Mouse (Mus musculus) heart, postnatal 10 days (tissue): ENCODE data around the gene Tec. TPM values are rescaled to one million over a fixed set of nuclear protein-coding genes. Genes with fewer than 3 reads are reported as not detected.

ENCODE experiments used
- DNase-seq, 2 experiments: peaks; one replicate each; pipeline ENCODE4 v3.0.0; 2021
- intact Hi-C: fragments of 180-260 bp; cut with DNase I; formaldehyde crosslinking; loops from one replicate; pipeline ENCODE4 v1.15.1; 2025
- total RNA-seq, 2 experiments: library from RNA; stranded (reverse); gene quantifications; 2 replicates each; pipeline ENCODE4 v1.2.3; 2021

The Tec gene
- total RNA-seq, 2 experiments from 2014 or later, result 8.0 to 10.8 TPM

GRCm38 (mm10) chr5:72856255-72856878, 11.9 kb downstream of the Tec start:
- no peak for DNase-seq
- intact Hi-C loops, result no loop called here

- intact Hi-C loops, result no loop called here
- peak; percentile 93 to 95 for DNase-seq
Observed at GRCm38 (mm10) chr5:72855685-72856124, 12.6 kb downstream of the Tec start.

- intact Hi-C loops, result no loop called here
- no peak for DNase-seq
Observed at GRCm38 (mm10) chr5:72854141-72854990, 13.9 kb downstream of the Tec start.

- intact Hi-C loops, result no loop called here
- DNase-seq, result no peak
Observed at GRCm38 (mm10) chr5:72853365-72853764, 14.9 kb downstream of the Tec start.

- no peak for DNase-seq
Observed at GRCm38 (mm10) chr5:72852301-72852995, 15.8 kb downstream of the Tec start.

GRCm38 (mm10) chr5:72851674-72852098, 16.6 kb downstream of the Tec start:
- intact Hi-C loops, result loop anchor here (2.0 kb wide), 1 partner anchor 17 kb away; the partner anchor contains the start of gene Tec
- DNase-seq, result no peak

More at GRCm38 (mm10) chr5:72852301-72852995, 15.8 kb downstream of the Tec start:
- intact Hi-C loops, result no loop called here

GRCm38 (mm10) chr5:72850926-72851673, 17.2 kb downstream of the Tec start:
- DNase-seq, result no peak
- intact Hi-C loops, result loop anchor here (2.0 kb wide), 1 partner anchor 18 kb away; the partner anchor contains the start of gene Tec

- DNase-seq, result no peak
- intact Hi-C loops, result no loop called here
Observed at GRCm38 (mm10) chr5:72848889-72849435, 19.3 kb downstream of the Tec start.

- intact Hi-C loops, result no loop called here
- no peak for DNase-seq
Observed at GRCm38 (mm10) chr5:72846712-72847111, 21.6 kb downstream of the Tec start.

GRCm38 (mm10) chr5:72845928-72846630, 22.2 kb downstream of the Tec start:
- peak; percentile 48 to 58 for DNase-seq
- intact Hi-C loops, result no loop called here

GRCm38 (mm10) chr5:72844776-72845495, 23.3 kb downstream of the Tec start:
- intact Hi-C loops, result no loop called here

GRCm38 (mm10) chr5:72844294-72844693, 24.0 kb downstream of the Tec start:
- intact Hi-C loops, result no loop called here

More at GRCm38 (mm10) chr5:72844776-72845495, 23.3 kb downstream of the Tec start:
- DNase-seq, result no peak

GRCm38 (mm10) chr5:72839655-72840054, 28.6 kb downstream of the Tec start:
- intact Hi-C loops, result no loop called here
- no peak for DNase-seq

More at GRCm38 (mm10) chr5:72844294-72844693, 24.0 kb downstream of the Tec start:
- DNase-seq, result no peak

GRCm38 (mm10) chr5:72838976-72839375, 29.3 kb downstream of the Tec start:
- intact Hi-C loops, result no loop called here
- DNase-seq, result no peak

- DNase-seq, result no peak
- intact Hi-C loops, result no loop called here
Observed at GRCm38 (mm10) chr5:72835656-72836055, 32.6 kb downstream of the Tec start.

- intact Hi-C loops, result no loop called here
Observed at GRCm38 (mm10) chr5:72832904-72833765, 35.1 kb downstream of the Tec start.

GRCm38 (mm10) chr5:72832191-72832590, 36.1 kb downstream of the Tec start:
- intact Hi-C loops, result no loop called here
- no peak for DNase-seq

More at GRCm38 (mm10) chr5:72832904-72833765, 35.1 kb downstream of the Tec start:
- DNase-seq, result no peak
